ENCODE assay signal across 9 mouse cellular contexts in the genomic region with DNA sequence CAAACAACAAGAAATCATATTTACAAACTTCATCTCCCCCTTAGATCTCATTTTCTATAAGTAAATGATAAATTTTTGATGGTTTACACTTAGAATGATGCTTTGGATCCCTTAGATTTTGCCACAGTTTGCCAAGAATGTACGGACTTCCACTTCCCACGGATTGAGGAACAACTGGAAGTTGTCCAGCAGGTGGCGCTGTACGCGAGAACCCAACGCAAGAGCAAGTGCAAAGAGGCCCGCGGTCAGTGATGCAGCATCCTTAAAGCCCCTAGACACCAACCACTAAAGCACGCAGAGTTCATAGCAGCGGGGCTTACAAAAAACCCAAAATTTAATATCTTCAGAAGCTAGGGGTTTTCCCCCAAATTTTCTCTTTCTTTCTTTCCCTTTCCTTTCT. TPM values are rescaled to one million over a fixed set of nuclear protein-coding genes. Genes with fewer than 3 reads are reported as not detected.
DNase-seq lines count a peak whose midpoint lies in the region; ATAC-seq lines count a peak whose summit lies in the region.
"Had no signal": no experiment of that assay in that cellular context is flagged by ENCODE, and none has a peak within 500 bp of the region (broad histone marks: within the 10 kb centered on the region; RNA-seq: fewer than 3 reads in every experiment).

No protein-coding gene starts in this region.

- no peak for ATAC-seq in forebrain, embryonic 11.5 days (replicated peaks; ENCODE audit: low FRiP score)
- ATAC-seq in forebrain, embryonic 13.5 days = no peak

- H3K27me3 ChIP-seq in forebrain, embryonic 11.5 days (ENCODE audit: control insufficient read depth, insufficient read depth, low read length) = no peaks in the 10 kb centered on the region
- no peaks in the 10 kb centered on the region for H3K27me3 ChIP-seq in forebrain, embryonic 13.5 days
- H3K27me3 ChIP-seq in splenic B cell, adult 2 months (ENCODE audit: control insufficient read depth, insufficient read depth, low read length, poor library complexity, severe bottlenecking) = no peaks in the 10 kb centered on the region
- H3K27me3 ChIP-seq: megakaryocyte, embryonic 14.5 days had no signal

- H3K36me3 ChIP-seq in forebrain, embryonic 11.5 days (ENCODE audit: control insufficient read depth, insufficient read depth, low read length) = no peaks in the 10 kb centered on the region; the same call in 1 of the 2 replicates
- peaks cover 52% of the 10 kb centered on the region for H3K36me3 ChIP-seq in forebrain, embryonic 13.5 days (ENCODE audit: poor library complexity, severe bottlenecking)
- H3K36me3 ChIP-seq in splenic B cell, adult 2 months (ENCODE audit: control insufficient read depth, insufficient read depth, low read length, poor library complexity, severe bottlenecking) = peaks cover 6% of the 10 kb centered on the region

- H3K27ac ChIP-seq in forebrain, embryonic 11.5 days (ENCODE audit: low read depth, low read length) = no peak overlapping the region
- H3K27ac ChIP-seq in forebrain, embryonic 13.5 days = no peak overlapping the region

- H3K9ac ChIP-seq in forebrain, embryonic 11.5 days (ENCODE audit: low read length) = no peak overlapping the region
- H3K9ac ChIP-seq in forebrain, embryonic 13.5 days = no peak overlapping the region

- peak; percentile 92 for DNase-seq in forebrain, embryonic 11.5 days (ENCODE audit: low spot score)
- DNase-seq in adrenal gland, adult 2 months = peak; percentile 51
- peak; percentile 93 for DNase-seq in embryo, embryonic 10 days (ENCODE audit: low spot score)
- DNase-seq in heart, postnatal 36 days = peak; percentile 77 to 86
- DNase-seq in left cerebral cortex, adult 18-20 months (ENCODE audit: low spot score in 2 of 2) = peak; percentile 81 to 89
- DNase-seq in monocyte, adult 2 months (ENCODE audit: low read depth in 1 of 2, low spot score in 2 of 2) = peak; percentile 14 to 41
- peak; percentile 82 for DNase-seq in splenic B cell, adult 2 months (ENCODE audit: low read depth, low spot score)

- 14% methylated on average over 10 of the region's 10 CpGs for WGBS in forebrain, embryonic 11.5 days
- WGBS in forebrain, embryonic 13.5 days = 9% methylated on average over 10 of the region's 10 CpGs

- H3K4me1 ChIP-seq in forebrain, embryonic 11.5 days (replicated peaks; ENCODE audit: control insufficient read depth, insufficient read depth, low read length) = no peaks in the 10 kb centered on the region
- H3K4me1 ChIP-seq in forebrain, embryonic 13.5 days = no peaks in the 10 kb centered on the region

- H3K4me3 ChIP-seq in forebrain, embryonic 11.5 days (ENCODE audit: low read depth, low read length) = no peak overlapping the region
- H3K4me3 ChIP-seq in forebrain, embryonic 13.5 days = no peak overlapping the region
- H3K4me3 ChIP-seq: megakaryocyte, embryonic 14.5 days had no signal

- no peaks in the 10 kb centered on the region for H3K9me3 ChIP-seq in forebrain, embryonic 11.5 days (ENCODE audit: control insufficient read depth, low read length)
- H3K9me3 ChIP-seq in forebrain, embryonic 13.5 days (replicated peaks) = no peaks in the 10 kb centered on the region
- H3K9me3 ChIP-seq: megakaryocyte, embryonic 14.5 days had no signal

- intact Hi-C loops in heart, postnatal 36 days (cut with DNase I) = loop anchor here (2.0 to 5.0 kb wide), 2 partner anchors 79 to 402 kb away; no protein-coding TSS in a partner anchor

- no peak overlapping the region for H3K4me2 ChIP-seq in forebrain, embryonic 11.5 days (ENCODE audit: low read depth, low read length, severe bottlenecking)
- H3K4me2 ChIP-seq in forebrain, embryonic 13.5 days = no peak overlapping the region

RNA-seq across cellular contexts. Expression of a gene that starts 16.0 kb away (rescaled TPM):
- polyA plus RNA-seq in forebrain, embryonic 11.5 days (2014; fragmentation: Nextera tagmentation; extraction: Ambion mirVana) = 19.7 and 19.8 TPM in 2 replicates
- 27.5 and 27.9 TPM in 2 replicates for polyA plus RNA-seq in forebrain, embryonic 13.5 days (2015; fragmentation: Nextera tagmentation; extraction: Ambion mirVana)
- total RNA-seq in adrenal gland, adult 2 months (2021) = 10 to 100 TPM; 17.4 to 22.1 TPM
- 1.3 and 1.5 TPM in 2 replicates for polyA plus RNA-seq in adrenal gland, adult 2 months (2012; rRNA removed)
- 10 to 100 TPM; 11.2 to 13.5 TPM for total RNA-seq in heart, postnatal 36 days (2021)
- 10 to 100 TPM; 47.2 to 47.4 TPM for total RNA-seq in left cerebral cortex, adult 18-20 months (2021)

RNA-seq across cellular contexts. Expression of a gene that starts 16.3 kb away (rescaled TPM):
- polyA plus RNA-seq in forebrain, embryonic 11.5 days (2014; fragmentation: Nextera tagmentation; extraction: Ambion mirVana) = 82.0 and 104 TPM in 2 replicates
- polyA plus RNA-seq in forebrain, embryonic 13.5 days (2015; fragmentation: Nextera tagmentation; extraction: Ambion mirVana) = 53.5 and 55.4 TPM in 2 replicates
- 1 to 10 TPM in 1 of 2 experiments, under 1 TPM in 1; 0.59 to 1.3 TPM for total RNA-seq in adrenal gland, adult 2 months (2021)
- 0.59 and 1.1 TPM in 2 replicates for polyA plus RNA-seq in adrenal gland, adult 2 months (2012; rRNA removed)
- 1 to 10 TPM; 1.3 to 1.7 TPM for total RNA-seq in heart, postnatal 36 days (2021)
- total RNA-seq in left cerebral cortex, adult 18-20 months (2021) = 1 to 10 TPM; 1.1 to 3.1 TPM

RNA-seq across cellular contexts. Expression of a gene that starts 34.1 kb away (rescaled TPM):
- not detected in 2 replicates for polyA plus RNA-seq in forebrain, embryonic 11.5 days (2014; fragmentation: Nextera tagmentation; extraction: Ambion mirVana)
- 0.08 and 0.15 TPM in 2 replicates for polyA plus RNA-seq in forebrain, embryonic 13.5 days (2015; fragmentation: Nextera tagmentation; extraction: Ambion mirVana)
- total RNA-seq in adrenal gland, adult 2 months (2021) = not detected
- not detected in 2 replicates for polyA plus RNA-seq in adrenal gland, adult 2 months (2012; rRNA removed)
- not detected for total RNA-seq in heart, postnatal 36 days (2021)
- total RNA-seq in left cerebral cortex, adult 18-20 months (2021) = under 1 TPM in 1 of 2 experiments, not detected in 1; 0.23 TPM

RNA-seq across cellular contexts. Expression of a gene that starts 59.7 kb away (rescaled TPM):
- not detected in 2 replicates for polyA plus RNA-seq in forebrain, embryonic 11.5 days (2014; fragmentation: Nextera tagmentation; extraction: Ambion mirVana)
- not detected in 2 replicates for polyA plus RNA-seq in forebrain, embryonic 13.5 days (2015; fragmentation: Nextera tagmentation; extraction: Ambion mirVana)
- total RNA-seq in adrenal gland, adult 2 months (2021) = not detected
- polyA plus RNA-seq in adrenal gland, adult 2 months (2012; rRNA removed) = not detected in 2 replicates
- total RNA-seq in heart, postnatal 36 days (2021) = under 1 TPM; 0.22 to 0.81 TPM
- not detected for total RNA-seq in left cerebral cortex, adult 18-20 months (2021)

Comparison
In these comparisons a context has a peak if more than half of its experiments do, and no peak if none do; other contexts are left out.
1. DNase-seq: peak in every context shown above with its lines; median percentile 93 in embryo, embryonic 10 days; 92 in forebrain, embryonic 11.5 days; 85 in left cerebral cortex, adult 18-20 months; 82 in splenic B cell, adult 2 months; 82 in heart, postnatal 36 days; 51 in adrenal gland, adult 2 months; 28 in monocyte, adult 2 months.